Mouse (Mus musculus): Measurements from ENCODE around the gene Brip1. TPM values are rescaled to one million over a fixed set of nuclear protein-coding genes. Genes with fewer than 3 reads are reported as not detected.
A peak's percentile ranks its signal among the peaks of the same experiment; 100 is the strongest.

The Brip1 gene
- polyA plus RNA-seq, 1 experiment from 2014 or later: 4.9 TPM

GRCm38 (mm10) chr11:86050430-86051280, 150.3 kb downstream of the Brip1 start:
- no peak overlapping the region for H3K9ac ChIP-seq (ENCODE audit: low read depth, low read length)
- no peaks in the 10 kb centered on the region for H3K9me3 ChIP-seq (ENCODE audit: control insufficient read depth)
- no peak overlapping the region for H3K4me3 ChIP-seq (ENCODE audit: low read depth, low read length)
- no peaks in the 10 kb centered on the region for H3K27me3 ChIP-seq (replicated peaks; ENCODE audit: control insufficient read depth, insufficient read depth, low read length)
- no peak overlapping the region for H3K4me2 ChIP-seq (replicated peaks; ENCODE audit: low read depth)
- 66% methylated on average over 8 of the region's 8 CpGs for WGBS
- no peak for TF ChIP-seq CTCF (IDR thresholded peaks at IDR 0.05; ENCODE audit: low read depth)
- no peak overlapping the region for H3K27ac ChIP-seq (ENCODE audit: low read depth, low read length)
- ATAC-seq: no peak
- H3K4me1 ChIP-seq (replicated peaks; ENCODE audit: control insufficient read depth, insufficient read depth, low read length): no peaks in the 10 kb centered on the region
- H3K36me3 ChIP-seq (ENCODE audit: control insufficient read depth, insufficient read depth): no peaks in the 10 kb centered on the region

- Histone ChIP-seq H3K4me2 (replicated peaks; ENCODE audit: low read depth) (no peak overlapping the region), H3K27ac (ENCODE audit: low read depth, low read length) (no peak overlapping the region), H3K4me1 (replicated peaks; ENCODE audit: control insufficient read depth, insufficient read depth, low read length) (no peaks in the 10 kb centered on the region), H3K4me3 (ENCODE audit: low read depth, low read length) (no peak overlapping the region), H3K9ac (ENCODE audit: low read depth, low read length) (no peak overlapping the region), H3K27me3 (replicated peaks; ENCODE audit: control insufficient read depth, insufficient read depth, low read length) (no peaks in the 10 kb centered on the region), H3K36me3 (ENCODE audit: control insufficient read depth, insufficient read depth) (no peaks in the 10 kb centered on the region), H3K9me3 (ENCODE audit: control insufficient read depth) (no peaks in the 10 kb centered on the region)
- TF ChIP-seq CTCF (IDR thresholded peaks at IDR 0.05; ENCODE audit: low read depth): 0 out of 2 replicates have a peak, but pooled peaks have one; percentile 8
- ATAC-seq: no peak
- 78% methylated on average over 5 of the region's 5 CpGs for WGBS
Measured at GRCm38 (mm10) chr11:86039994-86040393, 161.0 kb downstream of the Brip1 start.

GRCm38 (mm10) chr11:86039355-86039754, 161.6 kb downstream of the Brip1 start:
- no peak overlapping the region for H3K27ac ChIP-seq (ENCODE audit: low read depth, low read length)
- no peak for ATAC-seq
- H3K36me3 ChIP-seq (ENCODE audit: control insufficient read depth, insufficient read depth): no peaks in the 10 kb centered on the region
- no peak overlapping the region for H3K4me3 ChIP-seq (ENCODE audit: low read depth, low read length)
- no peak overlapping the region for H3K9ac ChIP-seq (ENCODE audit: low read depth, low read length)
- H3K4me1 ChIP-seq (replicated peaks; ENCODE audit: control insufficient read depth, insufficient read depth, low read length): no peaks in the 10 kb centered on the region
- TF ChIP-seq CTCF (IDR thresholded peaks at IDR 0.05; ENCODE audit: low read depth): no peak
- 80% methylated on average over 8 of the region's 8 CpGs for WGBS
- no peak overlapping the region for H3K4me2 ChIP-seq (replicated peaks; ENCODE audit: low read depth)
- no peaks in the 10 kb centered on the region for H3K27me3 ChIP-seq (replicated peaks; ENCODE audit: control insufficient read depth, insufficient read depth, low read length)
- H3K9me3 ChIP-seq (ENCODE audit: control insufficient read depth): no peaks in the 10 kb centered on the region

- Histone ChIP-seq H3K9ac (ENCODE audit: low read depth, low read length) (no peak overlapping the region), H3K9me3 (ENCODE audit: control insufficient read depth) (no peaks in the 10 kb centered on the region), H3K27ac (ENCODE audit: low read depth, low read length) (no peak overlapping the region), H3K4me1 (replicated peaks; ENCODE audit: control insufficient read depth, insufficient read depth, low read length) (no peaks in the 10 kb centered on the region), H3K4me3 (ENCODE audit: low read depth, low read length) (no peak overlapping the region), H3K4me2 (replicated peaks; ENCODE audit: low read depth) (no peak overlapping the region), H3K36me3 (ENCODE audit: control insufficient read depth, insufficient read depth) (no peaks in the 10 kb centered on the region), H3K27me3 (replicated peaks; ENCODE audit: control insufficient read depth, insufficient read depth, low read length) (no peaks in the 10 kb centered on the region)
- TF ChIP-seq CTCF (IDR thresholded peaks at IDR 0.05; ENCODE audit: low read depth): no peak
- no peak for ATAC-seq
- WGBS: 55% methylated on average over 13 of the region's 13 CpGs
Measured at GRCm38 (mm10) chr11:86038701-86039100, 162.3 kb downstream of the Brip1 start.

GRCm38 (mm10) chr11:86032910-86033309, 168.1 kb downstream of the Brip1 start:
- Histone ChIP-seq H3K27ac (ENCODE audit: low read depth, low read length) (no peak overlapping the region), H3K4me1 (replicated peaks; ENCODE audit: control insufficient read depth, insufficient read depth, low read length) (no peaks in the 10 kb centered on the region), H3K9ac (ENCODE audit: low read depth, low read length) (no peak overlapping the region), H3K4me3 (ENCODE audit: low read depth, low read length) (no peak overlapping the region), H3K4me2 (replicated peaks; ENCODE audit: low read depth) (no peak overlapping the region), H3K27me3 (replicated peaks; ENCODE audit: control insufficient read depth, insufficient read depth, low read length) (no peaks in the 10 kb centered on the region), H3K36me3 (ENCODE audit: control insufficient read depth, insufficient read depth) (no peaks in the 10 kb centered on the region), H3K9me3 (ENCODE audit: control insufficient read depth) (no peaks in the 10 kb centered on the region)
- ATAC-seq: no peak
- 31% methylated on average over 4 of the region's 4 CpGs for WGBS
- TF ChIP-seq CTCF (IDR thresholded peaks at IDR 0.05; ENCODE audit: low read depth): peak; percentile 45; the same call in 1 of the 2 replicates

- Histone ChIP-seq H3K36me3 (ENCODE audit: control insufficient read depth, insufficient read depth) (no peaks in the 10 kb centered on the region), H3K9ac (ENCODE audit: low read depth, low read length) (no peak overlapping the region), H3K27ac (ENCODE audit: low read depth, low read length) (no peak overlapping the region), H3K4me1 (replicated peaks; ENCODE audit: control insufficient read depth, insufficient read depth, low read length) (no peaks in the 10 kb centered on the region), H3K4me2 (replicated peaks; ENCODE audit: low read depth) (no peak overlapping the region), H3K4me3 (ENCODE audit: low read depth, low read length) (no peak overlapping the region), H3K9me3 (ENCODE audit: control insufficient read depth) (no peaks in the 10 kb centered on the region), H3K27me3 (replicated peaks; ENCODE audit: control insufficient read depth, insufficient read depth, low read length) (no peaks in the 10 kb centered on the region)
- ATAC-seq: no peak
- no peak for TF ChIP-seq CTCF (IDR thresholded peaks at IDR 0.05; ENCODE audit: low read depth)
- 53% methylated on average over 5 of the region's 5 CpGs for WGBS
Measured at GRCm38 (mm10) chr11:86028034-86028433, 173.0 kb downstream of the Brip1 start.

Data from intestine, postnatal 0 days (tissue).